Mouse (Mus musculus) embryonic stem cell, embryonic (primary cell): ENCODE data around the gene Nrap.

Experiments
- CTCF ChIA-PET, 4 experiments: fragments of 300-600 bp in 2 of 4; fragments of 350-600 bp in 2 of 4; sonication (Branson Sonifier 250); formaldehyde crosslinking; loops; one replicate each; lab custom pipeline; 2022; ENCODE audit warnings: inconsistent platforms in 2 of 4; lab: Charles Lee
- POLR2A ChIA-PET, 4 experiments: fragments of 300-600 bp in 2 of 4; fragments of 350-600 bp in 2 of 4; sonication (Branson Sonifier 250); formaldehyde crosslinking; loops; one replicate each; lab custom pipeline; 2022; ENCODE audit warnings: antibody characterized with exemption in 4 of 4, inconsistent platforms in 1 of 4; lab: Charles Lee

Gene Nrap

GRCm38 (mm10) chr19:56389879-56390278 is at the start of gene Nrap:
TSS of gene Nrap (minus strand) at chr19:56390037.
- POLR2A ChIA-PET, result interaction anchor here in 1 of 4 experiments (1.8 kb wide), 1 partner anchor 30 kb away, joined by 4 read pairs; no protein-coding TSS in a partner anchor
- CTCF ChIA-PET, result no interaction called here

- CTCF ChIA-PET, result no interaction called here
Observed at GRCm38 (mm10) chr19:56439072-56439434, 49.2 kb upstream of the Nrap start.

GRCm38 (mm10) chr19:56438357-56439071 is 48.7 kb upstream of the Nrap start:
- ChIA-PET POLR2A (interaction anchor here in 1 of 4 experiments (0.7 kb wide), 1 partner anchor 15 kb away, joined by 3 read pairs; no protein-coding TSS in a partner anchor), CTCF (no interaction called here)

More at GRCm38 (mm10) chr19:56439072-56439434, 49.2 kb upstream of the Nrap start:
- POLR2A ChIA-PET, result no interaction called here

- POLR2A ChIA-PET, result no interaction called here
- CTCF ChIA-PET, result no interaction called here
Observed at GRCm38 (mm10) chr19:56436380-56436779, 46.5 kb upstream of the Nrap start.

- CTCF ChIA-PET, result no interaction called here
Observed at GRCm38 (mm10) chr19:56433581-56433980, 43.7 kb upstream of the Nrap start.

GRCm38 (mm10) chr19:56432706-56433105 is 42.9 kb upstream of the Nrap start:
- ChIA-PET POLR2A (interaction anchor here in 1 of 4 experiments (1.0 kb wide), 1 partner anchor 80 kb away, joined by 3 read pairs; no protein-coding TSS in a partner anchor), CTCF (interaction anchor here in 1 of 4 experiments (0.6 kb wide), 1 partner anchor 43 kb away, joined by 4 read pairs; no protein-coding TSS in a partner anchor)

More at GRCm38 (mm10) chr19:56433581-56433980, 43.7 kb upstream of the Nrap start:
- POLR2A ChIA-PET, result interaction anchor here in 1 of 4 experiments (0.7 kb wide), 1 partner anchor 139 kb away, joined by 6 read pairs; no protein-coding TSS in a partner anchor

- CTCF ChIA-PET, result interaction anchor here in 1 of 4 experiments (0.6 kb wide), 1 partner anchor 24 kb away, joined by 5 read pairs; no protein-coding TSS in a partner anchor
- POLR2A ChIA-PET, result interaction anchor here in 1 of 4 experiments (0.6 kb wide), 1 partner anchor 874 kb away, joined by 3 read pairs; no protein-coding TSS in a partner anchor
Observed at GRCm38 (mm10) chr19:56430369-56430768, 40.5 kb upstream of the Nrap start.

- CTCF ChIA-PET, result interaction anchor here in 1 of 4 experiments (0.7 kb wide), 1 partner anchor 247 kb away, joined by 3 read pairs; no protein-coding TSS in a partner anchor
- POLR2A ChIA-PET, result interaction anchor here in 3 of 4 experiments (0.6 to 1.1 kb wide), 5 partner anchors 27 to 273 kb away, joined by 3 to 5 read pairs (median 3); no protein-coding TSS in a partner anchor
Observed at GRCm38 (mm10) chr19:56425492-56425891, 35.7 kb upstream of the Nrap start.

GRCm38 (mm10) chr19:56424606-56425395 is 35.0 kb upstream of the Nrap start:
- ChIA-PET POLR2A (interaction anchor here in 3 of 4 experiments (0.6 to 1.4 kb wide), 4 partner anchors 14 to 214 kb away, joined by 3 to 4 read pairs (median 4); no protein-coding TSS in a partner anchor), CTCF (interaction anchor here in 1 of 4 experiments (1.2 kb wide), 1 partner anchor 352 kb away, joined by 3 read pairs; no protein-coding TSS in a partner anchor)

GRCm38 (mm10) chr19:56423370-56423769 is 33.5 kb upstream of the Nrap start:
- ChIA-PET CTCF (interaction anchor here in 3 of 4 experiments (0.6 to 1.5 kb wide), 7 partner anchors 25 to 353 kb away, joined by 3 to 4 read pairs (median 3); no protein-coding TSS in a partner anchor), POLR2A (interaction anchor here in 1 of 4 experiments (0.8 to 1.4 kb wide), 2 partner anchors 15 to 50 kb away, joined by 3 read pairs; no protein-coding TSS in a partner anchor)

GRCm38 (mm10) chr19:56422476-56423338 is 32.9 kb upstream of the Nrap start:
- ChIA-PET CTCF (interaction anchor here (0.5 to 1.5 kb wide), 8 partner anchors 13 to 644 kb away, joined by 3 to 5 read pairs (median 4); no protein-coding TSS in a partner anchor), POLR2A (interaction anchor here in 1 of 4 experiments (0.8 to 1.4 kb wide), 2 partner anchors 16 to 51 kb away, joined by 3 read pairs; no protein-coding TSS in a partner anchor)

- ChIA-PET CTCF (interaction anchor here in 1 of 4 experiments (0.7 kb wide), 1 partner anchor 21 kb away, joined by 3 read pairs; no protein-coding TSS in a partner anchor), POLR2A (interaction anchor here (0.6 to 1.5 kb wide), 11 partner anchors 13 to 517 kb away, joined by 3 to 9 read pairs (median 4); partner anchors contain the start of genes Casp7 (in 1 of the 4) and Nrap (in 1 of the 4))
Observed at GRCm38 (mm10) chr19:56420345-56420744, 30.5 kb upstream of the Nrap start.

GRCm38 (mm10) chr19:56419452-56419851 is 29.6 kb upstream of the Nrap start:
- ChIA-PET CTCF (interaction anchor here in 1 of 4 experiments (1.3 kb wide), 1 partner anchor 357 kb away, joined by 6 read pairs; no protein-coding TSS in a partner anchor), POLR2A (interaction anchor here (0.6 to 2.4 kb wide), 18 partner anchors 10 to 517 kb away, joined by 3 to 11 read pairs (median 4); partner anchors contain the start of genes Casp7 (in 1 of the 4), Dclre1a (in 1 of the 4), Nhlrc2 (in 1 of the 4) and Nrap (in 1 of the 4))

GRCm38 (mm10) chr19:56418404-56418803 is 28.6 kb upstream of the Nrap start:
- ChIA-PET CTCF (interaction anchor here in 1 of 4 experiments (0.6 kb wide), 1 partner anchor 613 kb away, joined by 3 read pairs; no protein-coding TSS in a partner anchor), POLR2A (interaction anchor here in 2 of 4 experiments (1.1 to 2.4 kb wide), 5 partner anchors 9 to 23 kb away, joined by 3 to 8 read pairs (median 4); no protein-coding TSS in a partner anchor)

GRCm38 (mm10) chr19:56409884-56410283 is 20.0 kb upstream of the Nrap start:
- POLR2A ChIA-PET, result interaction anchor here in 3 of 4 experiments (0.7 to 2.1 kb wide), 7 partner anchors 8 to 53 kb away, joined by 3 to 11 read pairs (median 6); partner anchors contain the start of gene Casp7 (in 1 of the 3)
- CTCF ChIA-PET, result interaction anchor here in 1 of 4 experiments (0.5 to 0.8 kb wide), 2 partner anchors 12 to 33 kb away, joined by 3 read pairs; no protein-coding TSS in a partner anchor

- ChIA-PET POLR2A (interaction anchor here in 3 of 4 experiments (0.6 to 1.9 kb wide), 5 partner anchors 8 to 133 kb away, joined by 3 to 9 read pairs (median 4); no protein-coding TSS in a partner anchor), CTCF (interaction anchor here in 3 of 4 experiments (0.6 to 0.7 kb wide), 6 partner anchors 23 to 830 kb away, joined by 3 to 7 read pairs (median 4); no protein-coding TSS in a partner anchor)
Observed at GRCm38 (mm10) chr19:56406581-56406980, 16.7 kb upstream of the Nrap start.
